Mouse (Mus musculus) ES-Bruce4 (cell line): ENCODE data around the gene Rab1a. TPM values are rescaled to one million over a fixed set of nuclear protein-coding genes. Genes with fewer than 3 reads are reported as not detected.
A peak's percentile ranks its signal among the peaks of the same experiment; 100 is the strongest.
"Not testable (repeated sequence)": the region's sequence is repeated elsewhere in the genome, so short reads cannot be mapped to it uniquely, and the experiment has no call there.

Experiments used
- H3K27ac ChIP-seq: 2 replicates; pipeline ENCODE4 v1.5.1; 2012; ENCODE audit warnings: low read length, inconsistent platforms; ENCODE audit not compliant: insufficient read depth
- H3K27me3 ChIP-seq: 2 replicates; pipeline ENCODE4 v1.6.1; 2012; ENCODE audit warnings: mild to moderate bottlenecking, low read length, inconsistent platforms; ENCODE audit not compliant: control insufficient read depth, poor library complexity, insufficient read depth, severe bottlenecking
- H3K36me3 ChIP-seq: 2 replicates; pipeline ENCODE4 v1.6.1; 2012; ENCODE audit warnings: inconsistent platforms, mild to moderate bottlenecking, low read length, moderate library complexity; ENCODE audit not compliant: control insufficient read depth, poor library complexity, insufficient read depth, severe bottlenecking
- H3K4me1 ChIP-seq: one replicate; pipeline ENCODE4 v1.8.1; 2011; ENCODE audit warnings: low read length; ENCODE audit not compliant: control insufficient read depth, insufficient read depth
- H3K4me3 ChIP-seq: 2 replicates; pipeline ENCODE4 v1.5.1; 2011; ENCODE audit warnings: low read depth, mild to moderate bottlenecking, low read length
- H3K9ac ChIP-seq: 2 replicates; pipeline ENCODE4 v1.6.1; 2012; ENCODE audit warnings: low read depth, mild to moderate bottlenecking, inconsistent platforms; ENCODE audit not compliant: poor library complexity, severe bottlenecking
- H3K9me3 ChIP-seq: replicated peaks from 2 replicates; pipeline ENCODE4 v1.6.1; 2012; ENCODE audit warnings: mild to moderate bottlenecking, low read length, inconsistent platforms; ENCODE audit not compliant: control insufficient read depth, poor library complexity, insufficient read depth, severe bottlenecking
- CTCF ChIP-seq: IDR thresholded peaks from one replicate; pipeline ENCODE4 v1.8.1; 2011; ENCODE audit warnings: low read depth, low read length
- EP300 ChIP-seq: IDR thresholded peaks from 2 replicates; pipeline ENCODE4 v1.6.1; 2011; ENCODE audit warnings: low read depth, low read length; ENCODE audit not compliant: insufficient read depth
- POLR2A ChIP-seq: IDR thresholded peaks from one replicate; pipeline ENCODE4 v1.8.1; 2011; ENCODE audit warnings: low read length; ENCODE audit not compliant: insufficient read depth
- polyA plus RNA-seq: library from polyadenylated mRNA; stranded (reverse); fragments of >200 nt; gene quantifications from 2 replicates; pipeline ENCODE4 v1.2.4, GENCODE M21; 2011; ENCODE audit warnings: low read depth; ENCODE audit not compliant: missing spikeins, insufficient read depth, insufficient read length

Gene Rab1a
- 396 and 407 TPM in 2 replicates for polyA plus RNA-seq

DNA sequence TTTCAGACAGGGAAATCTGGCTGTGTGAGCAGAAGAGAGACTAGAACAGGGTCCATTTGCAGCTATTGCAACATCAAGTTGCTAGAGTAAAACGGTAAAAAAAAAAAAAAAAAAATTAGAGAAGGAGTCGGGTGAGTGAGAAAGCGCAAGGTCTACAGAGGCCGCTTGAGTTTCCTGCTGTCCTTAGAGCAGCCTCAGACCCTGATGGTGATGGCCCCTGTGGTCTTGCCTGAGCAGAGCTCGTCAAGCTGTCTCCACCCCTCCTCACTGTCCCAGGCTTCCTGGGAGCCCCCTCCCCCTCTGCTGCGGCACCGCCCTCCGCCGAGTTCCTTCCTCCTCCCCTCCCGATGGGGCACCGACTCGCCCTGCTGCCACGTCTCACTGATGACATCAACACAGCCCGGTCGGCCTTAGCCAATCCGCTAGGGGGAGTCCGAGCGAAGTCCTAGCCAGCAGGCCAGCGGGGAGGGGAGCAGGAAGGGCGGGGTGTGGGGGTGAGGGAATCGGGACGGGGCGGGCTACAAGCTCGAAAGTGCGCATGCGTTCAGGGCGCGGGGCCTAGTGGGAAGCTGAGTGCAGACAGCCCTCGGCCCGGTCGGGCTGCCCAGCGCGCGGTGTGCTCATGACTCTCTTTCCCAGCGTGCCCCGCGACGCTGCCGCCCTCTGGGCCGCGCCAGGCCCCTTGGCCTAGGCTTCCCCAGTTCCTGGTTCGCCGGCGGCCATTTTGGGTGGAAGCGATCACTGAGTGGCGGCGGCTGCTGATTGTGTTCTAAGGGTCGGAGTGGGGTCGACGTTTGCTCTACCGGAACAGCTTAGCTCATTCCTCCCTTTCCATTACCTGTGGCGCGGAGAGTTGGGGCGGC is at the start of gene Rab1a:
Rab1a (plus strand) TSS at position 720 of the 863 bp plus-strand sequence.
- H3K27me3 ChIP-seq = no peaks in the 10 kb centered on the region
- TF ChIP-seq POLR2A = peak; percentile 96
- peak; percentile 78 for TF ChIP-seq EP300
- TF ChIP-seq CTCF = peak; percentile 68
- peaks cover 4% of the 10 kb centered on the region for H3K4me1 ChIP-seq
- no peaks in the 10 kb centered on the region for H3K9me3 ChIP-seq
- peak within 1 kb of the TSS; percentile 83 for H3K4me3 ChIP-seq
- H3K36me3 ChIP-seq = peaks cover 12% of the 10 kb centered on the region
- H3K9ac ChIP-seq = peak within 1 kb of the TSS; percentile 99
- H3K27ac ChIP-seq = peak within 1 kb of the TSS; percentile 91

DNA sequence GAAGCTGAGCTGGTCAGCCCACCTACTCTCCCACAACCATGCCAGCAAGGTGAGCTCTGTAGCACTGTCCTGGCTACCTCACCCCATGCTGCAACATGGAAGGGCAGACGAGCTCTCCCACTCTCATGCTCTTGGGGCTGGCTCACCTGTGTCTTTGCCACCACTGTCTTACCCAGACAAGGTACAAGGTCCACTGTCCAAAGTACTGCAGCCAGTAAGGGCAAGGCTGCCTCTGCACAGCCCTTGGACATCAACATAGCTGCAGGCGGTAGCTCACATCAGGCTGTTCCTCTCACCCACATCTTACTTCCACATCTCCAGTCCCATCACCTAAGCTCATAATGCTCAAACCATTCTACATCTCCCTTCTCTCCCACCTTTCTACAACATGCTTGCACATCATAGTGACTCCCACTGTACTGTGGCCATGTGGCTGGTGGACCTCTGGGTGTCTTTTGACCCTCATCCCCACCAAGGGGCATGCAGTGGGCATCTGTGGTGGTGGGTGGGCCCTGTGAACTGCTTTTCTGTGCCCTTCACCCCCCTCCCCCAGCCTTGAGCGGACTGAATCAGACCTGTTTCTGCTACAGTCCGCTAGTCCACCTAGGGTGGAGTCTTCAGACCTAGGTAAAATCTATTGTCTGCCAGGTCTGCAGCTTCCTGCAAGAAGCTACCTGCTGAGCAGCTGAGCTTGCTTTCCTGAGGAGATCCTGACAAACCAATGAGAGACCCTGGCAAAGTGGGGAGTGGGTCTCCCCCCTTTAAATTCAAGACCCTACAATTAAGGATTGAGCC is 48.9 kb upstream of the Rab1a start:
- H3K36me3 ChIP-seq = no peaks in the 10 kb centered on the region
- TF ChIP-seq POLR2A = no peak
- TF ChIP-seq EP300 = peak; percentile 77
- H3K9ac ChIP-seq = 0 out of 2 replicates have a peak overlapping the region, but pooled peaks have one; percentile 9
- no peaks in the 10 kb centered on the region for H3K27me3 ChIP-seq
- H3K27ac ChIP-seq = peak overlapping the region; percentile 75
- peaks cover 10% of the 10 kb centered on the region; the same call in 1 of the 2 replicates for H3K9me3 ChIP-seq
- H3K4me3 ChIP-seq = no peak overlapping the region
- H3K4me1 ChIP-seq = peaks cover 3% of the 10 kb centered on the region

DNA sequence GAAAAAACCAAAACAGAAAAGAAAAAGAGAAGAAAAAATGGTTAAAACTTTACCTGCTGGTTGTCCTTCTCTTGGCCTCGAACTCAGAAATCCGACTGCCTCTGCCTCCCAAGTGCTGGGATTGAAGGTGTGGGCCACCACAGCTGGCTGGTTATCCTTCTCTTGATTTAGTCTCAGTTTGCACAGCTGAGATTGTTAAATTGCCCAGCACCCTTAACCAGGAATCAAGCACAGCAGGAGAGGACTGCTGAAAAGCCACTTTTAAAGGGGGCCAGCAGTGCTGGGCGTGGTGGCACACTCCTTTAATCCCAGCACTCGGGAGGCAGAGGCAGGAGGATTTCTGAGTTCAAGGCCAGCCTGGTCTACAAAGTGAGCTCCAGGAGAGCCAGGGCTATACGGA is 47.7 kb upstream of the Rab1a start:
- peak overlapping the region; percentile 74 for H3K27ac ChIP-seq
- not testable (repeated sequence) for H3K27me3 ChIP-seq, H3K4me1 ChIP-seq, H3K4me3 ChIP-seq, H3K9me3 ChIP-seq, H3K36me3 ChIP-seq
- H3K9ac ChIP-seq = peak overlapping the region; percentile 9; the same call in 1 of the 2 replicates

DNA sequence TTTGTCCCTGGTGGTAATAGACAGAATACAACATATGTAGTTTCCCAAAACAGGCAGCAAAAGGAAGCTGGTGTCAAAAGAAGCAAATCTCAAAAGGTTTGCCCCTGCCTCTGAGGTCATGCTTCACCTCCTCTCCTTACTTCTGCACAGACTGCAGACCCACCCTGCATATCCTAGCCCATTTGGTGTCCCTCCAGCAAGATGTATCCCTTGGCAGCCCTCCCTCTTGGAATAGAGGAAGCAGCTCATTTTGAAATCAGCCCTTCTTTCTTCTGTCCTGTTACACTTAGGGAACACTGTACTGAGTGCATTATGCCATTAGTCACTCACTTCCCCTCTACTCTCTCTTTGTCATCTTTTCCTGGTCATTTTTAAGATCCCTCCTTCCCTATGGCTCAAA is 42.4 kb upstream of the Rab1a start:
- Histone ChIP-seq H3K9me3 (peaks cover 6% of the 10 kb centered on the region), H3K4me1 (no peaks in the 10 kb centered on the region), H3K36me3 (peaks cover under 1% of the 10 kb centered on the region; the same call in 1 of the 2 replicates), H3K4me3 (no peak overlapping the region), H3K27ac (peak overlapping the region; percentile 41), H3K27me3 (no peaks in the 10 kb centered on the region), H3K9ac (no peak overlapping the region)
- TF ChIP-seq EP300 (no peak), CTCF (no peak), POLR2A (no peak)

DNA sequence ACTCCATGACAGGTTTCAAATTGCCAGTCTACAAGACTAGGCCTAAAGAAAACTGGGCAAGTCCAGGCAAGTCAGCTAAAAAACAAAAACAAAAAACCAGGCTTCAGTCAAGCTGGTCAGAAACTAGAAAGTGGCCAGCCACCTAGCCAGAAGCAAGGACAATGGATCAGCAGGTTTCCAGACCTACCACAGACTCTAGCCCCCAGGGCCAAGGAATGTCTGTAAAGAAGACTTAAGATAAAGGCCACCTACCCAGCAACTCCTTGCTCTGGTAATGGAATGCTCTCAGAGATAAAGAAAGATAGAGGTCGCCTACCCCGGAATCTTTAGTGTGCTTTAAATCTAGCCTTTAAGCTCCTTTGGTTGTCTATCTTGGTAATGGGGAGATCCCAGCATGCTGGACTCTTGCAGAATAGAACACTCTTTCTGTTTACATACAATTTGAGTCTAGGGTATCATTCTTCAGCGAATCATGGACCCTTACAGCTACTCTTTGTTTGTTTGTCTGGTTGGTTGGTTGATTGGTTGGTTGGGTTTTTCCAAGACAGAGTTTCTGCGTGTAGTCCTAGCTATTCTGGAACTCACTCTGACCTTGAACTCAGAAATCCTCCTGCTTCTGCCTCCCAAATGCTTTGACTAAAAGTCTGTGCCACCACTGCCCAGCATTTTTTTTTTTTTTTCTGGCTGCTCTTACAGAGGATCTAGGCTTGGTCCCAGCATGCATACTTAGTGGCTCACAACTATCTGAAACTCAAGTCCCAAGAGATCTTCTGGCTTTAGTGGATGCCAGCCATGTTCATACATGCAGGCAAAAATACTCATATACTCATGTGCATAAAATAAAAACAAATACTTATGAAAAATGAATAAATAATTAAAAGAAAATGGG is 36.0 kb upstream of the Rab1a start:
- H3K27me3 ChIP-seq = no peaks in the 10 kb centered on the region
- H3K4me3 ChIP-seq = no peak overlapping the region
- peaks cover 3% of the 10 kb centered on the region; the same call in 1 of the 2 replicates for H3K36me3 ChIP-seq
- H3K9me3 ChIP-seq = peaks cover 12% of the 10 kb centered on the region
- TF ChIP-seq EP300 = peak; percentile 97
- no peak for TF ChIP-seq POLR2A
- peak overlapping the region; percentile 85 for H3K9ac ChIP-seq
- H3K4me1 ChIP-seq = no peaks in the 10 kb centered on the region
- H3K27ac ChIP-seq = peak overlapping the region; percentile 96
